Mouse (Mus musculus) ES-E14 (cell line): Measurements from ENCODE around the gene Gm3448.

Source experiments
- CHD2 ChIP-seq: IDR thresholded peaks from 2 replicates; pipeline ENCODE4 v1.6.1; 2014; ENCODE audit warnings: mild to moderate bottlenecking, low read depth, low read length, inconsistent platforms
- ZNF384 ChIP-seq: IDR thresholded peaks from 2 replicates; pipeline ENCODE4 v1.6.1; 2012; ENCODE audit warnings: low read depth, low read length, inconsistent platforms

DNA sequence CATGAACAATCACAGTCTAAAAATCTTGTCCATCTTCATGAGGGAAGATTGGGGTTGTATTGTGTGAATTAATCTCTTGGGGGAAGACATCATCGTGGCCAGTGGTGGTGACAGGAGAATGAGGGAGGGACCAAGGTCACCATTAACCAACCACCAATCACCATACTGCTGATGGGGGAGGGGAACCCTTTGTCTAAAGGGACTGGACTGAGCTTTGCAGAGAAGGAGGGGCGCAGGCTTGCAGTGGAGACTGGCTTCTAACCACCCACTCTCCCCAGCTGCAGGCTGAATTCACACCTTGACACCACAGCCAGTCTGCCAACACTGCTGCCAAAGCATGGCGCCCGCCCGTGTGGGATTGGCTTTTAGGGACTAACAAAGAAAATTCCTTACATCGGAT is 24.7 kb upstream of the Gm3448 start:
- TF ChIP-seq CHD2 (no peak), ZNF384 (no peak)
